Mouse (Mus musculus): ENCODE measurements around the gene Olfr391-ps. TPM values are rescaled to one million over a fixed set of nuclear protein-coding genes. Genes with fewer than 3 reads are reported as not detected.

Gene Olfr391-ps
- polyA plus RNA-seq (2014; fragmentation: Nextera tagmentation; extraction: Ambion mirVana): not detected in 2 replicates

GRCm38 (mm10) chr11:73802952-73803351, at the start of gene Olfr391-ps:
TSS of gene Olfr391-ps (minus strand) at chr11:73803052.
- Histone ChIP-seq H3K36me3 (ENCODE audit: control insufficient read depth, insufficient read depth, low read length) (no peaks in the 10 kb centered on the region), H3K4me3 (ENCODE audit: low read depth, low read length) (no peak within 1 kb of the TSS), H3K27ac (ENCODE audit: low read depth, low read length) (no peak within 1 kb of the TSS), H3K27me3 (ENCODE audit: control insufficient read depth, insufficient read depth, low read length) (no peaks in the 10 kb centered on the region), H3K4me2 (replicated peaks; ENCODE audit: low read depth, low read length) (no peak within 1 kb of the TSS), H3K9me3 (ENCODE audit: control insufficient read depth, low read length) (no peaks in the 10 kb centered on the region), H3K9ac (ENCODE audit: low read depth, low read length) (no peak within 1 kb of the TSS), H3K4me1 (replicated peaks; ENCODE audit: control insufficient read depth, insufficient read depth, low read length) (no peaks in the 10 kb centered on the region)
- 34% methylated on average over 1 of the region's 1 CpGs for WGBS
- ATAC-seq (ENCODE audit: low FRiP score) (no peak), DNase-seq (ENCODE audit: low spot score) (no peak)

GRCm38 (mm10) chr11:73851354-73851753, 48.5 kb upstream of the Olfr391-ps start, which contains the start of gene Olfr393:
TSS of gene Olfr393 (minus strand) at chr11:73851454.
- Histone ChIP-seq H3K4me1 (replicated peaks; ENCODE audit: control insufficient read depth, insufficient read depth, low read length) (no peaks in the 10 kb centered on the region), H3K4me2 (replicated peaks; ENCODE audit: low read depth, low read length) (no peak within 1 kb of the TSS), H3K27ac (ENCODE audit: low read depth, low read length) (no peak within 1 kb of the TSS), H3K9ac (ENCODE audit: low read depth, low read length) (no peak within 1 kb of the TSS), H3K4me3 (ENCODE audit: low read depth, low read length) (no peak within 1 kb of the TSS), H3K27me3 (ENCODE audit: control insufficient read depth, insufficient read depth, low read length) (no peaks in the 10 kb centered on the region), H3K9me3 (ENCODE audit: control insufficient read depth, low read length) (no peaks in the 10 kb centered on the region), H3K36me3 (ENCODE audit: control insufficient read depth, insufficient read depth, low read length) (no peaks in the 10 kb centered on the region)
- ATAC-seq (ENCODE audit: low FRiP score): no peak
- no peak for DNase-seq (ENCODE audit: low spot score)

DNA sequence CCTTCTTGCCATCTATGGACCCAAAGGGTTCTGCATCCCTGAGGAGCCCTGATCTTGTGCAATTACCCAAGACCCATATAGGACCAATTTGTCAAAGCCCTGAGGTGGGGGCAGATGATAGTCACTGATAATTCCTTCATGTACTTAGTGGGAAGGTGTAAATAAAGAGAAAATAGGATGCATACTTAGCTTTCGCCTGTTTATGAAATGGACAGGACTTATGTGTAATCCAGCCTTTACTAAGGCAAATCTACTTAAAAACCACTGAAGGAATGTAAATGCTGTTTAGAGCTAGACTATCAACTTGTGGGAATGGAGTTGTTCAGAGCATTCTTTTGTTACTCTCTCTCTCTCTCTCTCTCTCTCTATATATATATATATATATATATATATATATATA, 14.1 kb upstream of the Olfr391-ps start, which contains the start of gene Olfr392:
Gene Olfr392 (minus strand): TSS at position 101 of the 400 bp plus-strand sequence.
- no peak within 1 kb of the TSS for H3K9ac ChIP-seq (ENCODE audit: low read depth, low read length)
- H3K27me3 ChIP-seq (ENCODE audit: control insufficient read depth, insufficient read depth, low read length): no peaks in the 10 kb centered on the region
- WGBS: 93% methylated on average over 1 of the region's 1 CpGs
- no peaks in the 10 kb centered on the region for H3K9me3 ChIP-seq (ENCODE audit: control insufficient read depth, low read length)
- no peaks in the 10 kb centered on the region for H3K4me1 ChIP-seq (replicated peaks; ENCODE audit: control insufficient read depth, insufficient read depth, low read length)
- no peaks in the 10 kb centered on the region for H3K36me3 ChIP-seq (ENCODE audit: control insufficient read depth, insufficient read depth, low read length)
- DNase-seq (ENCODE audit: low spot score): no peak
- no peak within 1 kb of the TSS for H3K27ac ChIP-seq (ENCODE audit: low read depth, low read length)
- no peak within 1 kb of the TSS for H3K4me2 ChIP-seq (replicated peaks; ENCODE audit: low read depth, low read length)
- ATAC-seq (ENCODE audit: low FRiP score): no peak
- H3K4me3 ChIP-seq (ENCODE audit: low read depth, low read length): no peak within 1 kb of the TSS

DNA sequence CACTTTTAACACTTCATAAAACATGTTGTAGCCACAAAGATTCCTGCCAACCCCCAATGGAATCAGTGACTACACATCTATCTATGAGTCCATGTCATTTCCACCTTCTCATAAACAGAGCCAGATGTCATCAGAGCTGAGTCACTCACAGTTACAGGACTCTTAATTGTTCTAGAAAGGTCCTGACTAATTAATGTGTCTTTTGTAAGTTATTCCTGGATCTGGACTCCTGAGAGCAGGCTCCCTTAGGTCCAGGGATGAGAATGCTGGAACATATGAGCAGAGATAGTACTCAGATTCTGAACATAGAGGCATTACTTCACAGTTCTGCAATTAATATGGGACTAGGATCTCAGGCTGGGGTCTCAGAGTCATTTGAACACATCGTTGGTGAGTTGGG, 20.2 kb downstream of the Olfr391-ps start, which contains the start of gene Olfr390:
Gene Olfr390 (plus strand): TSS at position 301 of the 400 bp plus-strand sequence.
- H3K4me1 ChIP-seq (replicated peaks; ENCODE audit: control insufficient read depth, insufficient read depth, low read length): no peaks in the 10 kb centered on the region
- no peaks in the 10 kb centered on the region for H3K27me3 ChIP-seq (ENCODE audit: control insufficient read depth, insufficient read depth, low read length)
- no peak within 1 kb of the TSS for H3K4me2 ChIP-seq (replicated peaks; ENCODE audit: low read depth, low read length)
- ATAC-seq (ENCODE audit: low FRiP score) (no peak), DNase-seq (ENCODE audit: low spot score) (no peak)
- WGBS: 62% methylated on average over 1 of the region's 1 CpGs
- no peak within 1 kb of the TSS for H3K27ac ChIP-seq (ENCODE audit: low read depth, low read length)
- H3K4me3 ChIP-seq (ENCODE audit: low read depth, low read length): no peak within 1 kb of the TSS
- H3K9me3 ChIP-seq (ENCODE audit: control insufficient read depth, low read length): no peaks in the 10 kb centered on the region
- no peak within 1 kb of the TSS for H3K9ac ChIP-seq (ENCODE audit: low read depth, low read length)
- H3K36me3 ChIP-seq (ENCODE audit: control insufficient read depth, insufficient read depth, low read length): no peaks in the 10 kb centered on the region

DNA sequence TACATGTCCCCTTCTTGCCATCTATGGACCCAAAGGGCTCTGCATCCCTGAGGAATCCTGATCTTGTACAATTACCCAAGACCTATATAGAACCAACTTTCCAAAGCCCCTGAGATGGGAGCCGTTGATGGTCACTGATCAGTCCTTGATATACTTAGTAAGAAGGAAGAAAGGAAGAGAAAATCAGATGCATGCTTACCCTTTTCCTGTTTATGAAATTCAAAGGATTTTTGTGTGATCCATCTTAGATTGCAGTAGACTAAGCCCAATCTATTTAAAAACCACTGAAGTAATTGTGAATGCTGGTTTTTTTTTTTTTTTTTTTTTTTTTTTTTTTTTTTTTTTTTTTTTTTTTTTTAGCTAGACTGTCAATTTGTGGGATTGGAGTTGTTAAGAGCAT, 22.2 kb downstream of the Olfr391-ps start, which contains the start of gene Olfr389:
Gene Olfr389 (minus strand): TSS at position 101 of the 400 bp plus-strand sequence.
- 88% methylated on average over 1 of the region's 1 CpGs for WGBS
- Histone ChIP-seq H3K4me1 (replicated peaks; ENCODE audit: control insufficient read depth, insufficient read depth, low read length) (no peaks in the 10 kb centered on the region), H3K4me2 (replicated peaks; ENCODE audit: low read depth, low read length) (no peak within 1 kb of the TSS), H3K9ac (ENCODE audit: low read depth, low read length) (no peak within 1 kb of the TSS), H3K4me3 (ENCODE audit: low read depth, low read length) (no peak within 1 kb of the TSS), H3K36me3 (ENCODE audit: control insufficient read depth, insufficient read depth, low read length) (no peaks in the 10 kb centered on the region), H3K9me3 (ENCODE audit: control insufficient read depth, low read length) (no peaks in the 10 kb centered on the region), H3K27ac (ENCODE audit: low read depth, low read length) (no peak within 1 kb of the TSS), H3K27me3 (ENCODE audit: control insufficient read depth, insufficient read depth, low read length) (no peaks in the 10 kb centered on the region)
- ATAC-seq (ENCODE audit: low FRiP score) (no peak), DNase-seq (ENCODE audit: low spot score) (no peak)

DNA sequence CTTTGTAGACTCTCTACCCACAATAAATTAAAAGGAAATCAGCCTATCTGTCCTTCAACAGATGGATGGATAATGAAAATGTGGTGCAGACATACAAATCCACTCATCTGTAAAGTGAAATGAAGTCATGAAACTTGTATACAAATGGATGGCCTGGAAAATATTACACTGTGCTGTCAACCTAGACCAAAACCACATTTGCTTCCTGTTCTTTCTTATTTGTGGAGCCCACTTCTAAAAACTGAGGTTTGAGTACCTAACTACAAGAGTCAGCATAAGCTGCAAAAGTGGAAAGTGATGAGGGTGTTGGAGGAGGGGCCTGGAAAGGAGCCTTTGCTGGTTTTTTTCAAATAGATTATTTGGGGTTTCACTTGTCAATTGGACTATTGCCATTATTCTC, 43.7 kb downstream of the Olfr391-ps start:
- Histone ChIP-seq H3K27me3 (ENCODE audit: control insufficient read depth, insufficient read depth, low read length) (no peaks in the 10 kb centered on the region), H3K4me3 (ENCODE audit: low read depth, low read length) (no peak overlapping the region), H3K4me1 (replicated peaks; ENCODE audit: control insufficient read depth, insufficient read depth, low read length) (no peaks in the 10 kb centered on the region), H3K36me3 (ENCODE audit: control insufficient read depth, insufficient read depth, low read length) (no peaks in the 10 kb centered on the region), H3K9me3 (ENCODE audit: control insufficient read depth, low read length) (no peaks in the 10 kb centered on the region; the same call in 1 of the 2 replicates), H3K27ac (ENCODE audit: low read depth, low read length) (no peak overlapping the region), H3K9ac (ENCODE audit: low read depth, low read length) (no peak overlapping the region), H3K4me2 (replicated peaks; ENCODE audit: low read depth, low read length) (no peak overlapping the region)
- no peak for DNase-seq (ENCODE audit: low spot score)
- ATAC-seq (ENCODE audit: low FRiP score): no peak

Other genes with a start within 250 kb of the Olfr391-ps start
- not detected in 2 replicates for gene Olfr385, start 210.0 kb downstream of the Olfr391-ps start, polyA plus RNA-seq (2014; fragmentation: Nextera tagmentation; extraction: Ambion mirVana)
- not detected in 2 replicates for gene Olfr384, start 204.5 kb downstream of the Olfr391-ps start, polyA plus RNA-seq (2014; fragmentation: Nextera tagmentation; extraction: Ambion mirVana)
- not detected in 2 replicates for gene Zfp735, start 114.3 kb downstream of the Olfr391-ps start, polyA plus RNA-seq (2014; fragmentation: Nextera tagmentation; extraction: Ambion mirVana)
- not detected in 2 replicates for gene Olfr389, start 22.3 kb downstream of the Olfr391-ps start, polyA plus RNA-seq (2014; fragmentation: Nextera tagmentation; extraction: Ambion mirVana)
- not detected in 2 replicates for gene Olfr390, start 20.1 kb downstream of the Olfr391-ps start, polyA plus RNA-seq (2014; fragmentation: Nextera tagmentation; extraction: Ambion mirVana)
- not detected in 2 replicates for gene Olfr392, start 14.0 kb upstream of the Olfr391-ps start, polyA plus RNA-seq (2014; fragmentation: Nextera tagmentation; extraction: Ambion mirVana)
- gene Olfr393, start 48.4 kb upstream of the Olfr391-ps start, polyA plus RNA-seq (2014; fragmentation: Nextera tagmentation; extraction: Ambion mirVana): not detected in 2 replicates
- not detected in 2 replicates for gene Olfr394, start 87.7 kb upstream of the Olfr391-ps start, polyA plus RNA-seq (2014; fragmentation: Nextera tagmentation; extraction: Ambion mirVana)
- not detected in 2 replicates for gene Olfr395, start 106.2 kb upstream of the Olfr391-ps start, polyA plus RNA-seq (2014; fragmentation: Nextera tagmentation; extraction: Ambion mirVana)
- not detected in 2 replicates for gene Olfr23, start 133.6 kb upstream of the Olfr391-ps start, polyA plus RNA-seq (2014; fragmentation: Nextera tagmentation; extraction: Ambion mirVana)
- gene Olfr397, start 157.8 kb upstream of the Olfr391-ps start, polyA plus RNA-seq (2014; fragmentation: Nextera tagmentation; extraction: Ambion mirVana): not detected in 2 replicates
- gene Olfr398, start 187.4 kb upstream of the Olfr391-ps start, polyA plus RNA-seq (2014; fragmentation: Nextera tagmentation; extraction: Ambion mirVana): not detected in 2 replicates

All from hindbrain, embryonic 11.5 days (tissue).